21 mouse cellular contexts compared by ENCODE assay signal in the genomic region with DNA sequence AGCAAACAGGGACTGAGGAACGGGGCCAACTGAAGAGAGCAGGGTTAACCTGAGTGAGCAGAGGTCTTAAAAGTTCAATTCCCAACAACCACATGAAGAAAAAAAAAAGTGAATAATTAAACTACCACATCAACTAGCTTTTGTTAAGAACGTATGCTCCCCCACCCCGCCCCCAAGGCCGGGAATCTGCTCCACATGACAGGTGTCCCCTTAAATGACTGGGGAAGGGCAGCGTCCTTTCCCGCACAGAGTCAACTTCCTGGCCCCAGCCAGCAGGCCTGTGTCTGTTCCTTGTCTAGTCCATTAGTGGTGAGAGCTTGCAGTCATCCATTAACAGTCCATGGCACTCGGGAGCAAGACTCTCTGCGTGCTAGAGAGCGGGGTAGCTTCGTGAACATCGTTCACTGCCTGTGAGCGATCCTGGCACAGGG. TPM values are rescaled to one million over a fixed set of nuclear protein-coding genes. Genes with fewer than 3 reads are reported as not detected.
DNase-seq lines count a peak whose midpoint lies in the region; ATAC-seq and TF ChIP-seq lines count a peak whose summit lies in the region.
"Had no signal": no experiment of that assay in that cellular context is flagged by ENCODE, and none has a peak within 500 bp of the region (broad histone marks: within the 10 kb centered on the region; RNA-seq: fewer than 3 reads in every experiment).

No protein-coding gene starts in this region.

- H3K27me3 ChIP-seq in spleen, adult 2 months (ENCODE audit: control insufficient read depth, insufficient read depth, low read length): no peaks in the 10 kb centered on the region
- H3K27me3 ChIP-seq in hindbrain, embryonic 13.5 days: no peaks in the 10 kb centered on the region
- H3K27me3 ChIP-seq: embryonic facial prominence, embryonic 12.5 days; hindbrain, embryonic 15.5 days; limb, embryonic 13.5 days; neural tube, embryonic 13.5 days had no signal

- no peak for ATAC-seq in hindbrain, embryonic 13.5 days (ENCODE audit: low FRiP score)
- ATAC-seq: CD4-positive, CD25-positive, alpha-beta regulatory T cell, adult 4 months; intestine, postnatal 0 days had no signal

- no peak overlapping the region for H3K4me2 ChIP-seq in hindbrain, embryonic 13.5 days
- H3K4me2 ChIP-seq: embryonic facial prominence, embryonic 12.5 days; hindbrain, embryonic 15.5 days; limb, embryonic 13.5 days; neural tube, embryonic 13.5 days had no signal

- H3K4me1 ChIP-seq in spleen, adult 2 months (ENCODE audit: control insufficient read depth, insufficient read depth, insufficient read length): peaks cover under 1% of the 10 kb centered on the region; the same call in 1 of the 2 replicates
- H3K4me1 ChIP-seq in hindbrain, embryonic 13.5 days (replicated peaks): peaks cover 30% of the 10 kb centered on the region

- no peaks in the 10 kb centered on the region for H3K36me3 ChIP-seq in spleen, adult 2 months (ENCODE audit: control insufficient read depth, insufficient read depth, low read length)
- H3K36me3 ChIP-seq in hindbrain, embryonic 13.5 days: no peaks in the 10 kb centered on the region; the same call in 1 of the 2 replicates
- H3K36me3 ChIP-seq: embryonic facial prominence, embryonic 12.5 days; heart, embryonic 10.5 days; hindbrain, embryonic 15.5 days; neural tube, embryonic 13.5 days had no signal

- no peaks in the 10 kb centered on the region for H3K9me3 ChIP-seq in hindbrain, embryonic 13.5 days
- H3K9me3 ChIP-seq: embryonic facial prominence, embryonic 12.5 days; heart, embryonic 10.5 days; hindbrain, embryonic 15.5 days; limb, embryonic 13.5 days; neural tube, embryonic 13.5 days had no signal

- no peak for TF ChIP-seq CTCF in spleen, adult 2 months (IDR thresholded peaks at IDR 0.05; ENCODE audit: extremely low read depth, insufficient read depth, insufficient read length, insufficient replicate concordance)

- H3K9ac ChIP-seq in hindbrain, embryonic 13.5 days: no peak overlapping the region
- H3K9ac ChIP-seq: embryonic facial prominence, embryonic 12.5 days; hindbrain, embryonic 15.5 days; limb, embryonic 13.5 days; neural tube, embryonic 13.5 days had no signal

- 88% methylated on average over 12 of the region's 12 CpGs for WGBS in spleen, adult 2 months
- 85% methylated on average over 12 of the region's 12 CpGs for WGBS in hindbrain, embryonic 13.5 days

- H3K4me3 ChIP-seq in spleen, adult 2 months (ENCODE audit: extremely low read depth, insufficient read depth, insufficient read length): no peak overlapping the region
- H3K4me3 ChIP-seq in hindbrain, embryonic 13.5 days: no peak overlapping the region
- H3K4me3 ChIP-seq: embryonic facial prominence, embryonic 12.5 days; heart, embryonic 10.5 days; hindbrain, embryonic 15.5 days; limb, embryonic 13.5 days; midbrain, embryonic 10.5 days; neural tube, embryonic 13.5 days had no signal

- TF ChIP-seq POLR2A in spleen, adult 2 months (IDR thresholded peaks at IDR 0.05; ENCODE audit: low read depth, low read length): no peak

- DNase-seq in adrenal gland, postnatal 14 days: peak; percentile 15
- no peak for DNase-seq in adrenal gland, postnatal 25 days
- no peak for DNase-seq in spleen, adult 2 months (ENCODE audit: low read depth in 1 of 2, low spot score in 2 of 2)
- DNase-seq in spleen, postnatal 10 days (ENCODE audit: low spot score in 2 of 2): no peak
- DNase-seq in kidney, adult 9 months: peak; percentile 84
- DNase-seq in kidney, postnatal 4 days: peak; percentile 29 to 62
- no peak for DNase-seq in right cerebral cortex, adult 2 months (ENCODE audit: low spot score in 2 of 2)
- DNase-seq: adrenal gland, postnatal 10 days; cerebellum, adult 2 months; gastrocnemius, postnatal 10 days; heart, postnatal 14 days; lung, postnatal 4 days had no signal

- peak overlapping the region; percentile 17; the same call in 1 of the 2 replicates for H3K27ac ChIP-seq in spleen, adult 2 months (ENCODE audit: insufficient read depth, low read length)
- H3K27ac ChIP-seq in hindbrain, embryonic 13.5 days: no peak overlapping the region
- H3K27ac ChIP-seq: embryonic facial prominence, embryonic 12.5 days; heart, embryonic 10.5 days; hindbrain, embryonic 15.5 days; limb, embryonic 13.5 days; midbrain, embryonic 10.5 days; neural tube, embryonic 13.5 days had no signal

RNA-seq across cellular contexts. Expression of gene Pitpnc1, which starts 7.2 kb away (rescaled TPM):
- total RNA-seq in adrenal gland, postnatal 14 days (2021): 25.8 and 34.1 TPM in 2 replicates
- total RNA-seq in adrenal gland, postnatal 25 days (2021): 14.8 and 20.4 TPM in 2 replicates
- 6.4 TPM in 2 replicates for polyA plus RNA-seq in spleen, adult 2 months (2012; rRNA removed)
- polyA plus RNA-seq in hindbrain, embryonic 13.5 days (2015; fragmentation: Nextera tagmentation; extraction: Ambion mirVana): 33.9 and 35.2 TPM in 2 replicates

RNA-seq across cellular contexts. Expression of gene Psmd12, which starts 16.0 kb away (rescaled TPM):
- 87.1 and 95.0 TPM in 2 replicates for total RNA-seq in adrenal gland, postnatal 14 days (2021)
- 98.8 and 106 TPM in 2 replicates for total RNA-seq in adrenal gland, postnatal 25 days (2021)
- 5.1 and 6.6 TPM in 2 replicates for polyA plus RNA-seq in spleen, adult 2 months (2012; rRNA removed)
- polyA plus RNA-seq in hindbrain, embryonic 13.5 days (2015; fragmentation: Nextera tagmentation; extraction: Ambion mirVana): 158 and 163 TPM in 2 replicates

Comparison
In these comparisons a context has a peak if more than half of its experiments do, and no peak if none do; other contexts are left out.
1. DNase-seq: peak in adrenal gland, postnatal 14 days (single experiment), kidney, adult 9 months (single experiment) and kidney, postnatal 4 days (2 of 2); none in adrenal gland, postnatal 25 days (single experiment), spleen, adult 2 months (0 of 2), spleen, postnatal 10 days (0 of 2) and right cerebral cortex, adult 2 months (0 of 2).